ENCODE assay signal across 8 mouse cellular contexts in the genomic region with DNA sequence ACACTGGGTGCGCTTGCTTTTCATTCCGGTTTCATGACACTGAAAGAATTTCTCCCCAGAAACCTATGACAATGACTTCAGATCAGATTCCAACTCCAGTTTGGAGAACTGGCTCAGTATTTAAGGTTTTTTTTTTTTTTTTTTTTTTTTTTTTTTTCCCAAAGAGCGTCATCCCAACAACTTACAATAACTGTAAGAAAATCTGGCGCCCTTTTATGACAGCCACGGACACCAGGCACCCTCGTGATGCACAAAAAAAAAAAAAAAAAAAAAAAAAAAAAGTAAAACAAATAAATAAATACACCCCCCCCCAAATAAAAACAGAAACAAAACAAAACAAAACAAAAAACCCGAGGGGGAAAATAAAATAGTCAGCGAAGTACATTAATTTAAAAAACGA. TPM values are rescaled to one million over a fixed set of nuclear protein-coding genes. Genes with fewer than 3 reads are reported as not detected.
A peak's percentile ranks its signal among the peaks of the same experiment; 100 is the strongest.
DNase-seq lines count a peak whose midpoint lies in the region; ATAC-seq and TF ChIP-seq lines count a peak whose summit lies in the region.

No protein-coding gene starts in this region.

- peak overlapping the region; percentile 82 for H3K9ac ChIP-seq in heart, embryonic 16.5 days (ENCODE audit: low read length)
- H3K9ac ChIP-seq in hindbrain, embryonic 11.5 days (ENCODE audit: low read depth, low read length) = no peak overlapping the region
- peak overlapping the region; percentile 51; the same call in 1 of the 2 replicates for H3K9ac ChIP-seq in midbrain, embryonic 11.5 days (ENCODE audit: low read length)

- 13% methylated on average over 9 of the region's 9 CpGs for WGBS in heart, embryonic 16.5 days
- 10% methylated on average over 9 of the region's 9 CpGs for WGBS in hindbrain, embryonic 11.5 days
- 12% methylated on average over 9 of the region's 9 CpGs for WGBS in midbrain, embryonic 11.5 days
- 44% methylated on average over 9 of the region's 9 CpGs for WGBS in thymus, adult 2 months

- peaks cover 16% of the 10 kb centered on the region for H3K4me1 ChIP-seq in heart, embryonic 16.5 days (ENCODE audit: control insufficient read depth, insufficient read depth, low read length)
- H3K4me1 ChIP-seq in hindbrain, embryonic 11.5 days (replicated peaks; ENCODE audit: control insufficient read depth, insufficient read depth, low read length) = no peaks in the 10 kb centered on the region
- peaks cover 9% of the 10 kb centered on the region for H3K4me1 ChIP-seq in midbrain, embryonic 11.5 days (ENCODE audit: control insufficient read depth, insufficient read depth, low read length)
- peaks cover 18% of the 10 kb centered on the region for H3K4me1 ChIP-seq in thymus, adult 2 months (replicated peaks; ENCODE audit: control insufficient read depth, insufficient read depth, low read length)

- H3K4me3 ChIP-seq in heart, embryonic 16.5 days (ENCODE audit: low read length) = peak overlapping the region; percentile 82
- peak overlapping the region; percentile 56 for H3K4me3 ChIP-seq in hindbrain, embryonic 11.5 days (ENCODE audit: low read depth, low read length)
- peak overlapping the region; percentile 52 for H3K4me3 ChIP-seq in midbrain, embryonic 11.5 days (ENCODE audit: low read depth, low read length)
- H3K4me3 ChIP-seq in thymus, adult 2 months (ENCODE audit: control insufficient read depth, insufficient read depth, low read length) = no peak overlapping the region

- peak overlapping the region; percentile 86; the same call in 1 of the 2 replicates for H3K27ac ChIP-seq in heart, embryonic 16.5 days (ENCODE audit: low read length)
- no peak overlapping the region for H3K27ac ChIP-seq in hindbrain, embryonic 11.5 days (ENCODE audit: low read depth, low read length)
- H3K27ac ChIP-seq in midbrain, embryonic 11.5 days (ENCODE audit: low read depth, low read length) = no peak overlapping the region
- H3K27ac ChIP-seq in thymus, adult 2 months (ENCODE audit: control insufficient read depth, insufficient read depth, low read length) = no peak overlapping the region

- H3K9me3 ChIP-seq in heart, embryonic 16.5 days (replicated peaks; ENCODE audit: control insufficient read depth, low read length) = no peaks in the 10 kb centered on the region
- H3K9me3 ChIP-seq in hindbrain, embryonic 11.5 days (ENCODE audit: control insufficient read depth, low read length) = no peaks in the 10 kb centered on the region
- H3K9me3 ChIP-seq in midbrain, embryonic 11.5 days (ENCODE audit: control insufficient read depth, low read length) = no peaks in the 10 kb centered on the region

- H3K36me3 ChIP-seq in heart, embryonic 16.5 days (ENCODE audit: control insufficient read depth, insufficient read depth) = no peaks in the 10 kb centered on the region
- no peaks in the 10 kb centered on the region for H3K36me3 ChIP-seq in hindbrain, embryonic 11.5 days (ENCODE audit: control insufficient read depth, insufficient read depth, low read length)
- no peaks in the 10 kb centered on the region for H3K36me3 ChIP-seq in midbrain, embryonic 11.5 days (ENCODE audit: control insufficient read depth, insufficient read depth, low read length)
- H3K36me3 ChIP-seq in thymus, adult 2 months (ENCODE audit: control insufficient read depth, insufficient read depth, low read length) = no peaks in the 10 kb centered on the region

- no peaks in the 10 kb centered on the region for H3K27me3 ChIP-seq in heart, embryonic 16.5 days (ENCODE audit: control insufficient read depth, insufficient read depth, low read length)
- 0 out of 2 replicates have a peak, but pooled peaks cover 2% of the 10 kb centered on the region for H3K27me3 ChIP-seq in hindbrain, embryonic 11.5 days (ENCODE audit: control insufficient read depth, insufficient read depth, low read length)
- no peaks in the 10 kb centered on the region for H3K27me3 ChIP-seq in midbrain, embryonic 11.5 days (ENCODE audit: control insufficient read depth, insufficient read depth, low read length)
- H3K27me3 ChIP-seq in thymus, adult 2 months (ENCODE audit: control insufficient read depth, insufficient read depth, low read length) = no peaks in the 10 kb centered on the region; the same call in 1 of the 2 replicates

- intact Hi-C loops in heart, postnatal 14 days (cut with DNase I) = loop anchor here (5.0 kb wide), 1 partner anchor 215 kb away; a partner anchor contains a TSS
- intact Hi-C loops in left cerebral cortex, postnatal 36 days (cut with DNase I) = loop anchor here (1.0 kb wide), 1 partner anchor 22 kb away; no protein-coding TSS in a partner anchor

- no peak for TF ChIP-seq POLR2A in thymus, adult 2 months (IDR thresholded peaks at IDR 0.05; ENCODE audit: control insufficient read depth, extremely low read depth, insufficient read depth, low read length, poor library complexity)

- peak overlapping the region; percentile 85 for H3K4me2 ChIP-seq in heart, embryonic 16.5 days (ENCODE audit: low read depth, low read length)
- H3K4me2 ChIP-seq in hindbrain, embryonic 11.5 days (replicated peaks; ENCODE audit: low read depth, low read length) = peak overlapping the region; percentile 61
- H3K4me2 ChIP-seq in midbrain, embryonic 11.5 days = peak overlapping the region; percentile 66

- ATAC-seq in heart, embryonic 16.5 days (replicated peaks; ENCODE audit: extremely low read depth, insufficient read depth, low FRiP score) = no peak
- ATAC-seq in hindbrain, embryonic 11.5 days (ENCODE audit: low FRiP score) = no peak
- no peak for ATAC-seq in midbrain, embryonic 11.5 days (ENCODE audit: low FRiP score)

- DNase-seq in heart, postnatal 14 days = no peak
- peak; percentile 43 for DNase-seq in NIH3T3 (ENCODE audit: low read depth)
- DNase-seq in hindbrain, embryonic 11.5 days (ENCODE audit: low spot score) = peak; percentile 21
- DNase-seq in midbrain, embryonic 11.5 days (ENCODE audit: low spot score, missing footprints) = no peak
- no peak for DNase-seq in thymus, adult 2 months
- DNase-seq in cerebellum, postnatal 25 days = no peak
- DNase-seq in left cerebral cortex, postnatal 36 days (ENCODE audit: low spot score in 2 of 2) = no peak

- no peak for TF ChIP-seq CTCF in thymus, adult 2 months (IDR thresholded peaks at IDR 0.05; ENCODE audit: borderline replicate concordance, control insufficient read depth, extremely low read depth, insufficient read depth, low read length, poor library complexity)

RNA-seq across cellular contexts. Expression of a gene that starts 3.1 kb away (rescaled TPM):
- polyA plus RNA-seq in heart, embryonic 16.5 days (2015; fragmentation: Nextera tagmentation; extraction: Ambion mirVana) = 27.3 and 30.5 TPM in 2 replicates
- 10 to 100 TPM; 45.7 to 58.6 TPM for total RNA-seq in heart, postnatal 14 days (2021)
- polyA plus RNA-seq in hindbrain, embryonic 11.5 days (2014; fragmentation: Nextera tagmentation; extraction: Ambion mirVana) = 17.3 and 19.2 TPM in 2 replicates
- polyA plus RNA-seq in midbrain, embryonic 11.5 days (2014; fragmentation: Nextera tagmentation; extraction: Ambion mirVana) = 12.3 and 14.9 TPM in 2 replicates
- 33.2 and 52.1 TPM in 2 replicates for polyA plus RNA-seq in thymus, adult 2 months (2012; rRNA removed)
- total RNA-seq in left cerebral cortex, postnatal 36 days (2021) = 10 to 100 TPM; 17.8 to 19.3 TPM

RNA-seq across cellular contexts. Expression of a gene that starts 3.2 kb away (rescaled TPM):
- polyA plus RNA-seq in heart, embryonic 16.5 days (2015; fragmentation: Nextera tagmentation; extraction: Ambion mirVana) = 3.4 and 4.4 TPM in 2 replicates
- 1 to 10 TPM; 5.8 to 6.5 TPM for total RNA-seq in heart, postnatal 14 days (2021)
- 2.8 and 3.0 TPM in 2 replicates for polyA plus RNA-seq in hindbrain, embryonic 11.5 days (2014; fragmentation: Nextera tagmentation; extraction: Ambion mirVana)
- 1.5 and 2.4 TPM in 2 replicates for polyA plus RNA-seq in midbrain, embryonic 11.5 days (2014; fragmentation: Nextera tagmentation; extraction: Ambion mirVana)
- polyA plus RNA-seq in thymus, adult 2 months (2012; rRNA removed) = 5.3 and 7.5 TPM in 2 replicates
- total RNA-seq in left cerebral cortex, postnatal 36 days (2021) = 1 to 10 TPM; 3.6 to 5.3 TPM

RNA-seq across cellular contexts. Expression of a gene that starts 13.5 kb away (rescaled TPM):
- polyA plus RNA-seq in heart, embryonic 16.5 days (2015; fragmentation: Nextera tagmentation; extraction: Ambion mirVana) = not detected in 2 replicates
- total RNA-seq in heart, postnatal 14 days (2021) = not detected
- polyA plus RNA-seq in hindbrain, embryonic 11.5 days (2014; fragmentation: Nextera tagmentation; extraction: Ambion mirVana) = not detected in 2 replicates
- not detected in 2 replicates for polyA plus RNA-seq in midbrain, embryonic 11.5 days (2014; fragmentation: Nextera tagmentation; extraction: Ambion mirVana)
- polyA plus RNA-seq in thymus, adult 2 months (2012; rRNA removed) = 0.11 TPM in 1 of 2 replicates, not detected in the other
- total RNA-seq in left cerebral cortex, postnatal 36 days (2021) = not detected

RNA-seq across cellular contexts. Expression of a gene that starts 26.5 kb away (rescaled TPM):
- polyA plus RNA-seq in heart, embryonic 16.5 days (2015; fragmentation: Nextera tagmentation; extraction: Ambion mirVana) = not detected in 2 replicates
- total RNA-seq in heart, postnatal 14 days (2021) = not detected
- polyA plus RNA-seq in hindbrain, embryonic 11.5 days (2014; fragmentation: Nextera tagmentation; extraction: Ambion mirVana) = 0.15 and 0.24 TPM in 2 replicates
- not detected in 2 replicates for polyA plus RNA-seq in midbrain, embryonic 11.5 days (2014; fragmentation: Nextera tagmentation; extraction: Ambion mirVana)
- polyA plus RNA-seq in thymus, adult 2 months (2012; rRNA removed) = not detected in 2 replicates
- total RNA-seq in left cerebral cortex, postnatal 36 days (2021) = not detected

RNA-seq across cellular contexts. Expression of a gene that starts 30.3 kb away (rescaled TPM):
- polyA plus RNA-seq in heart, embryonic 16.5 days (2015; fragmentation: Nextera tagmentation; extraction: Ambion mirVana) = 0.71 TPM in 1 of 2 replicates, not detected in the other
- not detected for total RNA-seq in heart, postnatal 14 days (2021)
- polyA plus RNA-seq in hindbrain, embryonic 11.5 days (2014; fragmentation: Nextera tagmentation; extraction: Ambion mirVana) = not detected in 2 replicates
- polyA plus RNA-seq in midbrain, embryonic 11.5 days (2014; fragmentation: Nextera tagmentation; extraction: Ambion mirVana) = not detected in 2 replicates
- polyA plus RNA-seq in thymus, adult 2 months (2012; rRNA removed) = 0.31 and 0.49 TPM in 2 replicates
- not detected for total RNA-seq in left cerebral cortex, postnatal 36 days (2021)

Comparison
In these comparisons a context has a peak if more than half of its experiments do, and no peak if none do; other contexts are left out.
1. DNase-seq: peak in NIH3T3 (single experiment) and hindbrain, embryonic 11.5 days (single experiment); none in heart, postnatal 14 days (0 of 2), midbrain, embryonic 11.5 days (single experiment), thymus, adult 2 months (single experiment), cerebellum, postnatal 25 days (0 of 2) and left cerebral cortex, postnatal 36 days (0 of 2).
2. Peak in every context shown above with its lines, with median percentiles within 50 percentile points of each other: H3K4me2 ChIP-seq.